Mouse (Mus musculus): ENCODE measurements around the gene Ado. TPM values are rescaled to one million over a fixed set of nuclear protein-coding genes. Genes with fewer than 3 reads are reported as not detected.

The Ado gene
- polyA plus RNA-seq (2012; fragmentation: generic; extraction: Trizol): 10 to 100 TPM in 1 of 2 experiments, 1 to 10 TPM in 1; 8.7 to 13.8 TPM

DNA sequence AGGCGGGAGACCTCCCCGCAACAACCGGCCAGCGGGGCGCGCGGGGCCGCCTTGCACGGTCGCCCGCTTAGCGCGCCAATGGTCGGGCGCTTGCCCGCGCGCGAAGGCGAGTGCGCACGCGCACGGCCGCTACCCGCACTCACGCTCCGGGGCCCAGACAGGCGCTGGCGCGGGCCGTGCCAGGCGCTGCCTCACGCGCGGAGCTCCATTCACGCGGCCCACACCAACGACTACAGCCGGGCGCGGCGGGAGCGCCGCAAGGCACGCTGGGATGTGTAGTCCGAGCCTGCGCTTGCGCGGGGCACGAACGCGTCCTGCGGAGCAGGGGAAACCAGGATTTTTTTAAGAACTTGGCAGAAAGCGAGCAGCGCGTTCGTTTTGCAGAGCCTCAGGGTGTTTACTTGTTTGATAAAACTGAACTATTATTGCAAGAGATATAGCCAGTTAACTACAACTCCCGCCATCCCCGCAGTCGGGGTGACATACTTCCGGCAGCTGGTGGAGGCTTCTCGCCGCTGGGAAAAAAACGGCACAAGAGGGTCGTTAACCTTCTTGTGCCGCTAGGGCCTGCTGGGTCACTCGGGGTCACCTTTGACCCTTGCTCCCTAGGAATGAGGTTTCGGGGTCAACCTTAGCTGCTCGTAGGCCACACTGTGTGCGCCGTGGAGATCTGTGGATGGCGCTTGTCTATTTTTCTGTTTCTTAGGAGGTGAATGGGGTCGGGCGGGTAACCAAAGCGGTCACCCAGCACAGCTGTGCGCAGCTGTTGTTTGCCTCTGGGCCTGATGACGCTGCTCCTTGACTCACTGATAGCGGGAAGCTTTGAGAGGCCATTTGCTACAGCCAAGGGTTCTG lies at the start of gene Ado:
Gene Ado, minus strand, starts transcription at position 79 of the 855 bp plus-strand sequence.

DNA sequence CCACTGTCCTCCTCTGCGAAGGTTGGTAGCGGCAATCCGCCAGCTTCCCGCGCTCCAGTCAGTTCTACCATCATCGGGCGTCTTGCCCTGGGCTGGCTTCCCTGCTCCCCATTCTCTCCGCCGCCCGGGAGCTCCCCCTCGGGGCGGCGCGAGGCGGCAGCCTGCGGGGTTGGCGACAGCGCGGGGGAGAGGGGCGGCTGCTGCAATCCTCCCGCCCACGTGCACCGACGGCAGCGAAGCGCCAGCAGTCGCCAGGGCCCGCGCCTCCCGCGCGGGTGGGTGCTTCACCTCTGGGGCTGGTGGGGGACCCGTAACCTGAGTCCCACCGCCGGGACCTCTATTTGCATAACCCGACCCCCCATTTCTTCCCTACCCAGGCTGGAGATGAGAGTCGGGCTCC lies 13.5 kb downstream of the Ado start, which contains the start of gene Egr2:
Gene Egr2, plus strand, starts transcription at position 220 of the 400 bp plus-strand sequence.

Other genes starting within 250 kb of the Ado start
- gene Egr2, start 13.5 kb downstream of the Ado start, polyA plus RNA-seq (2012; fragmentation: generic; extraction: Trizol): 1 to 10 TPM in 1 of 2 experiments, under 1 TPM in 1; 0.11 to 3.7 TPM

Measured in C3H10T1/2 (cell line).